Mouse (Mus musculus) hindbrain, postnatal 0 days (tissue): Measurements from ENCODE around the gene Nucb2. TPM values are rescaled to one million over a fixed set of nuclear protein-coding genes. Genes with fewer than 3 reads are reported as not detected.
A peak's percentile ranks its signal among the peaks of the same experiment; 100 is the strongest.

Experiments
- ATAC-seq: fragments of 200-750 bp; cut with Nextera tagmentation; 2 replicates; pipeline ENCODE4 v1.8.0; 2017; ENCODE audit warnings: mild to moderate bottlenecking, moderate TSS enrichment, moderate library complexity
- DNase-seq: peaks from one replicate; pipeline ENCODE4 v3.0.0-alpha.2; 2015; ENCODE audit warnings: low spot score
- H3K27ac ChIP-seq: fragments of 300-500 bp; sonication (generic); 2 replicates; pipeline ENCODE4 v1.5.1; 2014; ENCODE audit warnings: mild to moderate bottlenecking
- H3K27me3 ChIP-seq: fragments of 300-500 bp; sonication (generic); 2 replicates; pipeline ENCODE4 v1.6.1; 2014; ENCODE audit warnings: low read length, mixed read lengths; ENCODE audit not compliant: insufficient read depth
- H3K36me3 ChIP-seq: fragments of 300-500 bp; sonication (generic); 2 replicates; pipeline ENCODE4 v1.6.1; 2014; ENCODE audit warnings: low read length, mixed read lengths; ENCODE audit not compliant: insufficient read depth
- H3K4me1 ChIP-seq: fragments of 300-500 bp; sonication (generic); 2 replicates; pipeline ENCODE4 v1.6.1; 2014; ENCODE audit warnings: antibody characterized with exemption, low read length, mixed read lengths; ENCODE audit not compliant: insufficient read depth
- H3K4me2 ChIP-seq: fragments of 300-500 bp; sonication (generic); 2 replicates; pipeline ENCODE4 v1.6.1; 2014; ENCODE audit warnings: low read depth, mild to moderate bottlenecking, low read length, moderate library complexity, mixed read lengths
- H3K4me3 ChIP-seq: fragments of 300-500 bp; sonication (generic); 2 replicates; pipeline ENCODE4 v1.5.1; 2014; ENCODE audit warnings: low read length
- H3K9ac ChIP-seq: fragments of 300-500 bp; sonication (generic); replicated peaks from 2 replicates; pipeline ENCODE4 v1.6.1; 2014; ENCODE audit warnings: mild to moderate bottlenecking, low read length, moderate library complexity, mixed read lengths
- H3K9me3 ChIP-seq: fragments of 300-500 bp; sonication (generic); 2 replicates; pipeline ENCODE4 v1.6.1; 2016; ENCODE audit warnings: low read length, mixed read lengths
- CTCF ChIP-seq: IDR thresholded peaks from 2 replicates; pipeline ENCODE4 v1.5.1; 2016; ENCODE audit warnings: antibody characterized with exemption, control low read depth, low read depth
- WGBS: fragments of 180-500 bp; shearing (Covaris S2); extraction: QIAGEN DNeasy Blood & Tissue Kit; methylation state at CpG from one replicate; pipeline ENCODE4 v1.1.7; 2014; 5-methylcytosine and 5-hydroxymethylcytosine counted together
- polyA plus RNA-seq: library from polyadenylated mRNA; unstranded; fragments of >200 nt; fragmentation: Nextera tagmentation; extraction: Ambion mirVana; gene quantifications from 2 replicates; pipeline ENCODE4 v1.2.1, GENCODE M21; 2015
- total RNA-seq: library from RNA; depleted of rRNA; stranded (reverse); fragments of >200 nt; gene quantifications from 2 replicates; pipeline ENCODE4 v1.2.3, GENCODE M21; 2014; rRNA removed

Gene Nucb2
- total RNA-seq, result 15.1 and 17.7 TPM in 2 replicates
- 36.7 and 37.5 TPM in 2 replicates for polyA plus RNA-seq

DNA sequence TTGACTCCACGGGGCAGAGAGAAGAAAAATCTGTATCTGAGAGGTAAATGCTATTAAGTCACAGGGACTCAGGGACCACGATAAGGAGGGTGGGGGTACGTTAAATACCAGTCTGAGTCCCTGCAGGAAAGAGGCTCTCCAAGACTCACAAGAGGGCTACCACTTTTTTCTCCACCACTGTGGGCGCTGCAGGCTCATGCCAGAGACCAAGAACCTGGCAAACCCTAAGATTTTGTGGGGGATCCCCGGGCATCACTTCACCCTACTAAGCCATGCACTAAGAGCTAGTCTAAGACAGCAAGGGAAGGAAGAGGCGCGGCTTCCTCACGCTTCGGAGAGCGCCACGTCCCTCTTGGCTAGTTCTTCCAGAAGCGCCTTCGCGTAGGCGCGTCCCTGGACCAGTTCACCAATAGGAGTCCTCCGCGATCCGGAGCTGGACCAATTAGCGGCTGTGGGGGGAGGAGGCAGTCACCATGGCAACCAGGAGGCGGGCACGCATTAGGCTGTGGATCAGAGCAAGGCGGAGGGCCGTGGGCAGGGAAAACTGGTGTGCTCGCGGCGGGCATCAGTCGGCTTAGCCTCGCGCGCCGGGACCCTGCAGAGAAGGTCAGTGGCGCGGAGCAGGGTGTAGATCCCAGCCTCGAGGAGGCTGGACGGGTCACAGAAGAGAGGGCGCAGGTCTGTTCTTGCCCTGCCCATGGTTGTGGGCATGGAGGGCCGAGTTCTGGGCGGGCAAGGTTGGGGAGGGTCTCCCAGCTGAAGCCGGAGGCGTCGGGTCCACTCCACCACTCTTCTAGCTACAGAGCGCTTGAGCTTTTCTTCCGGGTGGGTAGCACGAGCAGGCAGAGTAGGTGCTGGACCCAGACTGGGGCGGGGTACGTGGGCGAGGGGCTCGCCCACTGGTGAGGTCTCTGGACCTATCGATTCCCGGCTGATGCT lies at the start of gene Nucb2:
TSS of gene Nucb2 (plus strand) at position 491 of the 939 bp plus-strand sequence.
- Histone ChIP-seq H3K9ac (peak within 1 kb of the TSS; percentile 86), H3K4me3 (peak within 1 kb of the TSS; percentile 87), H3K27me3 (no peaks in the 10 kb centered on the region), H3K4me1 (no peaks in the 10 kb centered on the region), H3K27ac (peak within 1 kb of the TSS; percentile 88), H3K36me3 (no peaks in the 10 kb centered on the region), H3K9me3 (no peaks in the 10 kb centered on the region), H3K4me2 (peak within 1 kb of the TSS; percentile 87)
- WGBS, result under 1% methylated on average over 48 of the region's 51 CpGs
- TF ChIP-seq CTCF, result peak; percentile 45
- ATAC-seq (peak; percentile 100), DNase-seq (peak; percentile 99)

DNA sequence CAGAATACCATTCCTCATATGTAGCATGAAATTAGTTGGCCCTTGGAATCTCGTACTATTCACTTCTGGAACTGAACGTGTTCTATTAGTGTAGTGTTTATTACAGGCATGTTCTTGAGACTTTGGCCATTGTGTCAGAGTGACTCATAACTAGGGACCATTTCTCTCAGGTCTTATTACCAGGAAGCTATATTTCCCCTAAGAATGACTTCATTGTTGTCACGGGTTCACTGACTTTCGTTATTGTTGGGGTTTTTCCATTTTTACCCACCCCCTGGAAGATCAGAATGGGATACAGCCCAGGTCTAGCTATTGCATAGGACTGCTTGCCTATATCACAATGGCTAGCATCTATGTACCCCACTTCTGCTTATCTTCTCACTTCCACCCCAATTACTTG lies 47.2 kb upstream of the Nucb2 start:
- no peak overlapping the region for H3K27ac ChIP-seq
- H3K36me3 ChIP-seq, result no peaks in the 10 kb centered on the region
- 83% methylated on average over 4 of the region's 4 CpGs for WGBS
- H3K4me2 ChIP-seq, result no peak overlapping the region
- H3K9me3 ChIP-seq, result no peaks in the 10 kb centered on the region
- H3K4me3 ChIP-seq, result no peak overlapping the region
- TF ChIP-seq CTCF, result no peak
- DNase-seq (no peak), ATAC-seq (no peak)
- H3K27me3 ChIP-seq, result no peaks in the 10 kb centered on the region
- H3K4me1 ChIP-seq, result no peaks in the 10 kb centered on the region
- H3K9ac ChIP-seq, result no peak overlapping the region

DNA sequence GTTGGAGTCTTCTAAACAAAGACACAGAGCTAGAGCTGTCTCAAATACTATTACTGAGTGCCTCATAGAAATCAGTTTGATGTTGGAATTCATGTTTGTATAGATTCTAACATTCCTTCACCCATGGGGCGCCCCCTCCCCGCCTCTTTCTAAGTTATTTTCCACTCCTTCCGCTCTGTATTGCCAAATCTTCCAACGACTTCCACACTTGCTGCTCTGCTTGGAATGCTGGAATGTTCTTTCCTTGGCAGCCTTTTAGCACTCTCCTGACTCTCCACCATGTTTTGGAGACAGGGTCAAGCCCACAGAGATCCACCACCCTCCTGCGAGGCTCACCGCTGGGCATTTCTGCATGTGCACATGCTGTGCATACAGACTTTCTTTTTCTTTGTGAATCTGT lies 46.8 kb upstream of the Nucb2 start:
- H3K36me3 ChIP-seq, result no peaks in the 10 kb centered on the region
- no peak overlapping the region for H3K4me3 ChIP-seq
- DNase-seq (no peak), ATAC-seq (no peak)
- no peak overlapping the region for H3K27ac ChIP-seq
- no peak for TF ChIP-seq CTCF
- H3K4me2 ChIP-seq, result no peak overlapping the region
- H3K9ac ChIP-seq, result no peak overlapping the region
- H3K4me1 ChIP-seq, result no peaks in the 10 kb centered on the region
- no peaks in the 10 kb centered on the region for H3K9me3 ChIP-seq
- WGBS, result 76% methylated on average over 6 of the region's 6 CpGs
- H3K27me3 ChIP-seq, result no peaks in the 10 kb centered on the region

DNA sequence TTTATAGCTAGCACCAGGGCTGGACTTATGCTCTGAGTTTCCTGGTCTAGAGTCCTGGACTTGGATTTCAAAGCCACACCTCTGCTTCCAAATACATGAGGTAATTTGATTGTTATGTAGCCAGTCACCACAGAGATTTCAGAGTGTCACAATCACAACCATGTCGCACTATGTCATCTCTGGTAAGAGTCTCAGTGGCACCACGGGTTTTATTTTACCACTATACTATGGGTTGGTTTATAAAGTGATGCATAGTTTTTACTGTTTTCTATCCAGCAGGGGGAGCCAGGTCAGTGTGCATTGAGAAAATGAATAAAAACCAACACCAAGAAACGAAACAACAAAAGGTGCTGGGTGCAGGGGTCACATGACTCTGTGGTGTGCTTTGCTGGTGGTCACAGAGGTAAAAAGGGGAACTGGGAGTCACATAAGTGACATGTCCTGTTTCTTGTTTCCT lies 45.2 kb upstream of the Nucb2 start:
- Histone ChIP-seq H3K4me3 (no peak overlapping the region), H3K27ac (no peak overlapping the region), H3K36me3 (no peaks in the 10 kb centered on the region), H3K9me3 (no peaks in the 10 kb centered on the region), H3K27me3 (no peaks in the 10 kb centered on the region), H3K4me1 (no peaks in the 10 kb centered on the region), H3K9ac (no peak overlapping the region), H3K4me2 (no peak overlapping the region)
- 35% methylated on average over 3 of the region's 3 CpGs for WGBS
- TF ChIP-seq CTCF, result peak; percentile 74
- peak; percentile 66 for DNase-seq
- ATAC-seq, result no peak

DNA sequence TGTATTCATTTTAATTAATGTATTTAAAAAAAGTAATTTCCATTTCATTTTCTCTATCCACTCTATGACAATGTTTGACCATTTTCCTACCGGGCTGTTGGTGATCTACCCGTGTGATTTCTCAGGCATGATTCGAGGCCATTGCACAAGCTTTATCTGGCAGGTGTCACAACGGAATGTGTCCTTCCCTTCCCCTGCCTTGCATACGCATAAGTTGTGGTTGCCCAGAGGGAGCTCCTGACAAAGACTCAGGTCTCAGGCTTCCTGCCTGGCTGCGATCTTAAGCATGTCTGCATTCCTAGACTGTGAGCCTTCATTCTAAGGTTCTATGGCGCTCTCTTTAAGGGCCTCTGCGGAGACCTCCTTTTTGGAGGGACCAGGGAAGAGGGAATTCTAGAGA lies 42.1 kb upstream of the Nucb2 start:
- WGBS, result 61% methylated on average over 8 of the region's 8 CpGs
- ATAC-seq, result no peak

DNA sequence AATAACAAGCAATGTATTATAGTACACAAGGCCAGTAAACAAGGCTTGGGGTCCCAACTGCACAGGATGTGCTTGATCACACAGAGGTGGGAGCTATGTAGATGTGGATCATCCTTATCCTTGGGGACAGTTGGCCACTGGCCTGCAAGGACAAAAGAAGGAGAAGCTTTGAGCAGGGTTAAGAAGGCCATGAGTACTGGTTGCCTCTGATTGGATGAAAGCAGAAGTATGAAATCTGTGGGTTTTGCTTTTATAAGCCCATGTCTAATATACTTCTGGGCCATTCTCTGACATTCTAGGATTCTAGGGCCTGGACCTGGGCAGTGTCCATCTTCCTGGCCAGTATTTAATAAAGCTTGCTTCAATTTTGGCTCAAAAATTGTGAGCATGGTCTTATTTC lies 28.3 kb upstream of the Nucb2 start:
- no peak for ATAC-seq
- Histone ChIP-seq H3K27ac (no peak overlapping the region), H3K9ac (no peak overlapping the region), H3K36me3 (no peaks in the 10 kb centered on the region), H3K9me3 (no peaks in the 10 kb centered on the region), H3K4me2 (no peak overlapping the region), H3K4me3 (no peak overlapping the region), H3K27me3 (no peaks in the 10 kb centered on the region), H3K4me1 (no peaks in the 10 kb centered on the region)
- no peak for TF ChIP-seq CTCF
- DNase-seq, result no peak

More for the DNA sequence above, 42.1 kb upstream of the Nucb2 start:
- no peak overlapping the region for H3K27ac ChIP-seq
- DNase-seq, result no peak
- no peaks in the 10 kb centered on the region for H3K36me3 ChIP-seq
- H3K27me3 ChIP-seq, result no peaks in the 10 kb centered on the region
- TF ChIP-seq CTCF, result no peak
- H3K4me3 ChIP-seq, result no peak overlapping the region
- H3K4me1 ChIP-seq, result no peaks in the 10 kb centered on the region
- H3K9ac ChIP-seq, result no peak overlapping the region
- no peak overlapping the region for H3K4me2 ChIP-seq
- no peaks in the 10 kb centered on the region for H3K9me3 ChIP-seq

DNA sequence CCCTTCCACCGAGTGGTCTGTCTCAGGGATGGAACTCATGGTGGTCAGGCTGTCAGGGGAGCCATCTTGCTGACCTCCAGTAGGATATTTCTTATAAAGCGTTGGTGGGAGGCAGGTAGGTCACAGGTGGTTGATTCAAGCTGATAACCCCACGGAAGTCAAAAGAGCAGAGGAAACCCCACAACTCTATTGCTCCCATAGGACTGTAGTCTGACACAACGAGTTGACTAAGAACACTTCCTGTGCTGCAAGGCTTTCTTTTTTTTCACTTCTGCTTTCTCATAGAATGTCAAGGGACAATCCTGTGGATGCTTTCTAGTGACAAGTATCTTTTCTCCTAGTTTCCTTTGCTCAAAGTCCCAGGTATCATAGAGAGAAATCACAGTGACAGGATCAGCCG lies 27.9 kb upstream of the Nucb2 start:
- no peak overlapping the region for H3K27ac ChIP-seq
- H3K4me2 ChIP-seq, result no peak overlapping the region
- H3K27me3 ChIP-seq, result no peaks in the 10 kb centered on the region
- DNase-seq (no peak), ATAC-seq (no peak)
- 87% methylated on average over 5 of the region's 5 CpGs for WGBS
- no peak overlapping the region for H3K9ac ChIP-seq
- H3K9me3 ChIP-seq, result no peaks in the 10 kb centered on the region
- no peak overlapping the region for H3K4me3 ChIP-seq
- TF ChIP-seq CTCF, result no peak
- no peaks in the 10 kb centered on the region for H3K36me3 ChIP-seq
- H3K4me1 ChIP-seq, result no peaks in the 10 kb centered on the region
